Mouse (Mus musculus): ENCODE measurements around the gene Ppp1r3g. TPM values are rescaled to one million over a fixed set of nuclear protein-coding genes. Genes with fewer than 3 reads are reported as not detected.

The Ppp1r3g gene
- polyA plus RNA-seq (2012): not detected in 2 replicates

DNA sequence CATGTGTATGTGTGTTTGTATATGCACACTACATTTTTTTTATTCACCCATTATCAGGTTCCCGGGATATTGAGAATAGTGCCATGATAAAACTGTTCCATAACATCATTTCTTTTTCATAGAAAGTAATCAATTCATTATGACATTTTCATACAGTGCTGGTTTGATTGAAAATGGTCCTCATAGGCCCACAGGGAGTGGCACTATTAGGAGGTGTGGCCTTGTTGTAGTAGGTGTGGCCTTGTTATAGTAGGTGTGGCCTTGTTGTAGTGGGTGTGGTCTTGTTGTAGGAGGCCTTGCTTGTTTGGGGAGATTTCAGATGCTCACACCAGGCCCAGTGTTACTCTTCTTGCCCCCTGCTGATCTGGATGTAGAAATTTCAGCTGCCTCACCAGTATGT is at the start of gene Ppp1r3g:
TSS of gene Ppp1r3g (plus strand) at position 301 of the 400 bp plus-strand sequence.
- Histone ChIP-seq H3K36me3 (ENCODE audit: control insufficient read depth) (no peaks in the 10 kb centered on the region), H3K9me3 (ENCODE audit: control insufficient read depth, low read length) (no peaks in the 10 kb centered on the region), H3K27me3 (ENCODE audit: control insufficient read depth) (no peaks in the 10 kb centered on the region), H3K4me3 (replicated peaks) (no peak within 1 kb of the TSS), H3K4me1 (ENCODE audit: control insufficient read depth) (no peaks in the 10 kb centered on the region)
- no peak for TF ChIP-seq TAL1 (IDR thresholded peaks at IDR 0.05; ENCODE audit: low read length)
- no peak for TF ChIP-seq GATA1 (IDR thresholded peaks at IDR 0.05; ENCODE audit: low read length)

DNA sequence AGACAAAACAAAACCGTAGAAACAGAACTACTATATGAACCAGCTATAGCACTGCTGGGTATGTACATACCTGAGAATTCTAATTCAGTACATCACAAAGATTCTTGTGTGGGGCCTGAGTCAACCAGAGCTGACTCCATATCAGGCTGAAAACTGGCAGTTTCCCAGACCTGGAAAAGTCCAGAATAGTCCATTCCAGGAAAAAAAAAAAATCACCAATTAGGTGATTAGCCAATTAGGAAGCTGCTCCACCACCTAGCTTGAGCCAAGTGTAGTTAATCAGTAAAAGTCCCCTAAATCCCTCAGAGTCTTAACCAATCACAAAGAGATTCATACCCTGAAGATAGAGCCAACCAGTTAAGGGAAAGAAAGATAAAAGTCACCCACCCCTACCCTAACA is 47.2 kb upstream of the Ppp1r3g start:
- Histone ChIP-seq H3K27me3 (ENCODE audit: control insufficient read depth) (no peaks in the 10 kb centered on the region), H3K4me3 (replicated peaks) (no peak overlapping the region), H3K36me3 (ENCODE audit: control insufficient read depth) (no peaks in the 10 kb centered on the region), H3K4me1 (ENCODE audit: control insufficient read depth) (peaks cover 2% of the 10 kb centered on the region), H3K9me3 (ENCODE audit: control insufficient read depth, low read length) (0 out of 2 replicates have a peak, but pooled peaks cover 2% of the 10 kb centered on the region)
- TF ChIP-seq GATA1 (IDR thresholded peaks at IDR 0.05; ENCODE audit: low read length): no peak
- TF ChIP-seq TAL1 (IDR thresholded peaks at IDR 0.05; ENCODE audit: low read length): no peak

DNA sequence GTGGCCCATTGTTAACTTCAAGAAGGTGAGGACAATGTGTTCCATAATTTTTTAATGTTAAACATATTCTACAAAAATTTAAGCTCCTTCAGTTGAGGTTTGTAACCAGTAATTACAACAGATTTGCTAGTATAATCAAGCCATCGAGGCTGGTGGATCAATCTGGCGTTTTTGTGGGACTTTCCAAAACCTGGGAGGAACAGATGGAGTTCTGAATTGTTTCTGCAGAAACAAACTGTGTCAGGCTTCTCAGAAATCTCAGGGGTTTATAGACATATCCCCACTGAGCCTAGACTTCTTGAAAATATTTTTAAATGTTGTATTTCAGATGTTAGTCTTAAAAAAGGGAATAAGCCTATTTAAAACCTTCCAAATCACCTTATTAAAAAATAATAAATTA is 20.6 kb upstream of the Ppp1r3g start:
- Histone ChIP-seq H3K36me3 (ENCODE audit: control insufficient read depth) (no peaks in the 10 kb centered on the region), H3K9me3 (ENCODE audit: control insufficient read depth, low read length) (no peaks in the 10 kb centered on the region), H3K27me3 (ENCODE audit: control insufficient read depth) (no peaks in the 10 kb centered on the region), H3K4me1 (ENCODE audit: control insufficient read depth) (no peaks in the 10 kb centered on the region), H3K4me3 (replicated peaks) (no peak overlapping the region)
- no peak for TF ChIP-seq TAL1 (IDR thresholded peaks at IDR 0.05; ENCODE audit: low read length)
- TF ChIP-seq GATA1 (IDR thresholded peaks at IDR 0.05; ENCODE audit: low read length): no peak

DNA sequence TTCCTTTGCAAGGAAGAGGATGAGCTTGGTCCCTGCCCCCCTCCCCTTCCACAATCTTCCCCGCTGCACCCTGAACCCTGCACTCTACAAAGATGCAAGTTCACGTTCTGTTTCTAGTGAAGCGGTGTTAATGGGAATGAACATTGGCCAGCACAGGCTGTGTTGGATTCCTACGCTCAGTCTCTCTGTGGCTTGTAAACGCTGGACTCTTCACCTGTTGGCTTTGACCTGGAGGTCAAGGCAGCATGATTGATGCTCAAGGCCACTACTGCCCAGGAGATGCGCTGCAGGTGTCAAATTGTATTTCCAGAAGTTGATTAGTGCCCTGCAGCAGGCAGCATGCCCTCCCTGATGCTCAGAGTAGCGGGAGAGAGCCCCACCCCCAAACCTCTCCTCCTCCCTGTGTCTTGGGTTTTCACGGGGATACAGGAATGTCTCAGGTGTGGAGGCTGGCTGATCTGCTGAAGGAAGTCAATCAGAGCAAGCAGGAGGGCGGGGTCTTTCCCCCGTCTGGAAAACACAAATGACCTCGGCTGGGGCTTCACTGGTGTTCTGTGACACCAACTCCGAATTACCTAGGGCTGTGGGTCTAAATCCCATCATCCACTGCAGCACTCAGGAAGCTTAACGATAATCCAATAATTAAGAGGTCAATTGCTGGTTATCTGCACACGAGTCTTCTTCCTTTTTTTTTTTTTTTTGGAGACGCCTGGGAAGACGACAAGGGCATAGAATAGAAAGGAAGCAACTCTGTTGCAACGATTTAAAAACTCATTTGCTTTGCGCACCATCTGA is 18.6 kb upstream of the Ppp1r3g start:
- no peaks in the 10 kb centered on the region for H3K36me3 ChIP-seq (ENCODE audit: control insufficient read depth)
- no peaks in the 10 kb centered on the region for H3K4me1 ChIP-seq (ENCODE audit: control insufficient read depth)
- H3K9me3 ChIP-seq (ENCODE audit: control insufficient read depth, low read length): no peaks in the 10 kb centered on the region
- no peak overlapping the region for H3K4me3 ChIP-seq (replicated peaks)
- TF ChIP-seq GATA1 (IDR thresholded peaks at IDR 0.05; ENCODE audit: low read length) (no peak), TAL1 (IDR thresholded peaks at IDR 0.05; ENCODE audit: low read length) (no peak)
- H3K27me3 ChIP-seq (ENCODE audit: control insufficient read depth): no peaks in the 10 kb centered on the region

GRCm38 (mm10) chr13:35940934-35941333 is 17.7 kb upstream of the Ppp1r3g start:
- no peaks in the 10 kb centered on the region for H3K36me3 ChIP-seq (ENCODE audit: control insufficient read depth)
- H3K4me3 ChIP-seq (replicated peaks): no peak overlapping the region
- no peaks in the 10 kb centered on the region for H3K9me3 ChIP-seq (ENCODE audit: control insufficient read depth, low read length)
- no peaks in the 10 kb centered on the region for H3K4me1 ChIP-seq (ENCODE audit: control insufficient read depth)
- no peaks in the 10 kb centered on the region; the same call in 1 of the 2 replicates for H3K27me3 ChIP-seq (ENCODE audit: control insufficient read depth)
- TF ChIP-seq TAL1 (IDR thresholded peaks at IDR 0.05; ENCODE audit: low read length): no peak
- no peak for TF ChIP-seq GATA1 (IDR thresholded peaks at IDR 0.05; ENCODE audit: low read length)

- no peaks in the 10 kb centered on the region for H3K36me3 ChIP-seq (ENCODE audit: control insufficient read depth)
- TF ChIP-seq GATA1 (IDR thresholded peaks at IDR 0.05; ENCODE audit: low read length): no peak
- no peak for TF ChIP-seq TAL1 (IDR thresholded peaks at IDR 0.05; ENCODE audit: low read length)
- no peak overlapping the region for H3K4me3 ChIP-seq (replicated peaks)
- H3K4me1 ChIP-seq (ENCODE audit: control insufficient read depth): no peaks in the 10 kb centered on the region
- no peaks in the 10 kb centered on the region; the same call in 1 of the 2 replicates for H3K27me3 ChIP-seq (ENCODE audit: control insufficient read depth)
- no peaks in the 10 kb centered on the region for H3K9me3 ChIP-seq (ENCODE audit: control insufficient read depth, low read length)
Observed at GRCm38 (mm10) chr13:35946659-35947353, 11.8 kb upstream of the Ppp1r3g start.

- no peaks in the 10 kb centered on the region for H3K4me1 ChIP-seq (ENCODE audit: control insufficient read depth)
- no peaks in the 10 kb centered on the region; the same call in 1 of the 2 replicates for H3K27me3 ChIP-seq (ENCODE audit: control insufficient read depth)
- H3K36me3 ChIP-seq (ENCODE audit: control insufficient read depth): no peaks in the 10 kb centered on the region
- no peaks in the 10 kb centered on the region for H3K9me3 ChIP-seq (ENCODE audit: control insufficient read depth, low read length)
- TF ChIP-seq GATA1 (IDR thresholded peaks at IDR 0.05; ENCODE audit: low read length): no peak
- no peak for TF ChIP-seq TAL1 (IDR thresholded peaks at IDR 0.05; ENCODE audit: low read length)
- no peak overlapping the region for H3K4me3 ChIP-seq (replicated peaks)
Observed at GRCm38 (mm10) chr13:35947354-35948000, 11.2 kb upstream of the Ppp1r3g start.

GRCm38 (mm10) chr13:35949814-35950455 is 8.7 kb upstream of the Ppp1r3g start:
- Histone ChIP-seq H3K4me1 (ENCODE audit: control insufficient read depth) (no peaks in the 10 kb centered on the region), H3K9me3 (ENCODE audit: control insufficient read depth, low read length) (no peaks in the 10 kb centered on the region), H3K27me3 (ENCODE audit: control insufficient read depth) (no peaks in the 10 kb centered on the region; the same call in 1 of the 2 replicates), H3K36me3 (ENCODE audit: control insufficient read depth) (no peaks in the 10 kb centered on the region), H3K4me3 (replicated peaks) (no peak overlapping the region)
- no peak for TF ChIP-seq TAL1 (IDR thresholded peaks at IDR 0.05; ENCODE audit: low read length)
- no peak for TF ChIP-seq GATA1 (IDR thresholded peaks at IDR 0.05; ENCODE audit: low read length)
